Mouse (Mus musculus): Measurements from ENCODE around the gene Lrrc3c.

- no peak for TF ChIP-seq CTCF (IDR thresholded peaks at IDR 0.05)
- TF ChIP-seq POLR2A (IDR thresholded peaks at IDR 0.05; ENCODE audit: insufficient read depth, low read depth, low read length) = no peak
- TF ChIP-seq EP300 (IDR thresholded peaks at IDR 0.05; ENCODE audit: insufficient read depth, low read depth, low read length) = no peak
Measured at GRCm38 (mm10) chr11:98625611-98626410, 27.7 kb downstream of the Lrrc3c start, which contains the start of the genes Gm12355 and Gsdma3.
